Mouse (Mus musculus): ENCODE data around the gene Neurod4. TPM values are rescaled to one million over a fixed set of nuclear protein-coding genes. Genes with fewer than 3 reads are reported as not detected.

Gene Neurod4
- polyA plus RNA-seq, 1 experiment from 2014 or later = 1.4 TPM

GRCm38 (mm10) chr10:130293741-130294408 is 13.8 kb upstream of the Neurod4 start:
- WGBS = 18% methylated on average over 3 of the region's 3 CpGs
- Histone ChIP-seq H3K4me3 (no peak overlapping the region), H3K9me3 (no peaks in the 10 kb centered on the region), H3K4me2 (replicated peaks) (no peak overlapping the region), H3K9ac (no peak overlapping the region), H3K4me1 (no peaks in the 10 kb centered on the region), H3K36me3 (no peaks in the 10 kb centered on the region), H3K27me3 (no peaks in the 10 kb centered on the region), H3K27ac (no peak overlapping the region)
- ATAC-seq (ENCODE audit: insufficient number of reproducible peaks, insufficient read depth, low FRiP score, low TSS enrichment) = no peak

GRCm38 (mm10) chr10:130288007-130288406 is 8.0 kb upstream of the Neurod4 start:
- H3K27ac ChIP-seq = no peak overlapping the region
- no peaks in the 10 kb centered on the region for H3K36me3 ChIP-seq
- no peak for ATAC-seq (ENCODE audit: insufficient number of reproducible peaks, insufficient read depth, low FRiP score, low TSS enrichment)
- WGBS = 47% methylated on average over 3 of the region's 3 CpGs
- H3K9me3 ChIP-seq = no peaks in the 10 kb centered on the region
- H3K9ac ChIP-seq = no peak overlapping the region
- H3K4me1 ChIP-seq = no peaks in the 10 kb centered on the region
- no peaks in the 10 kb centered on the region for H3K27me3 ChIP-seq
- H3K4me3 ChIP-seq = no peak overlapping the region
- no peak overlapping the region for H3K4me2 ChIP-seq (replicated peaks)

- Histone ChIP-seq H3K36me3 (no peaks in the 10 kb centered on the region), H3K4me2 (replicated peaks) (no peak overlapping the region), H3K9me3 (no peaks in the 10 kb centered on the region), H3K4me1 (no peaks in the 10 kb centered on the region), H3K27ac (no peak overlapping the region), H3K27me3 (no peaks in the 10 kb centered on the region), H3K9ac (no peak overlapping the region), H3K4me3 (no peak overlapping the region)
- WGBS = 72% methylated on average over 1 of the region's 1 CpGs
- no peak for ATAC-seq (ENCODE audit: insufficient number of reproducible peaks, insufficient read depth, low FRiP score, low TSS enrichment)
These were observed 7.2 kb upstream of the Neurod4 start for GRCm38 (mm10) chr10:130287201-130287600.

- no peak for ATAC-seq (ENCODE audit: insufficient number of reproducible peaks, insufficient read depth, low FRiP score, low TSS enrichment)
- no peak overlapping the region for H3K27ac ChIP-seq
- no peaks in the 10 kb centered on the region for H3K27me3 ChIP-seq
- no peaks in the 10 kb centered on the region for H3K9me3 ChIP-seq
- no peak overlapping the region for H3K4me2 ChIP-seq (replicated peaks)
- H3K4me1 ChIP-seq = no peaks in the 10 kb centered on the region
- 11% methylated on average over 1 of the region's 1 CpGs for whole genome bisulfite sequencing
- no peak overlapping the region for H3K9ac ChIP-seq
- no peaks in the 10 kb centered on the region for H3K36me3 ChIP-seq
- H3K4me3 ChIP-seq = no peak overlapping the region
These were observed 2.0 kb upstream of the Neurod4 start for GRCm38 (mm10) chr10:130281982-130282449.

GRCm38 (mm10) chr10:130276496-130276895 is 3.5 kb downstream of the Neurod4 start:
- Histone ChIP-seq H3K4me2 (replicated peaks) (no peak overlapping the region), H3K9ac (no peak overlapping the region), H3K27me3 (no peaks in the 10 kb centered on the region), H3K36me3 (no peaks in the 10 kb centered on the region), H3K4me3 (no peak overlapping the region), H3K9me3 (no peaks in the 10 kb centered on the region), H3K27ac (no peak overlapping the region), H3K4me1 (no peaks in the 10 kb centered on the region)
- 68% methylated on average over 2 of the region's 2 CpGs for WGBS
- no peak for ATAC-seq (ENCODE audit: insufficient number of reproducible peaks, insufficient read depth, low FRiP score, low TSS enrichment)

GRCm38 (mm10) chr10:130275759-130276158 is 4.3 kb downstream of the Neurod4 start:
- Histone ChIP-seq H3K4me2 (replicated peaks) (no peak overlapping the region), H3K4me3 (no peak overlapping the region), H3K36me3 (no peaks in the 10 kb centered on the region), H3K9me3 (no peaks in the 10 kb centered on the region), H3K27me3 (no peaks in the 10 kb centered on the region), H3K9ac (no peak overlapping the region), H3K4me1 (no peaks in the 10 kb centered on the region), H3K27ac (no peak overlapping the region)
- no peak for ATAC-seq (ENCODE audit: insufficient number of reproducible peaks, insufficient read depth, low FRiP score, low TSS enrichment)
- 53% methylated on average over 2 of the region's 2 CpGs for WGBS

GRCm38 (mm10) chr10:130263203-130263602 is 16.8 kb downstream of the Neurod4 start:
- H3K4me2 ChIP-seq (replicated peaks) = no peak overlapping the region
- WGBS = 66% methylated on average over 4 of the region's 4 CpGs
- ATAC-seq (ENCODE audit: insufficient number of reproducible peaks, insufficient read depth, low FRiP score, low TSS enrichment) = no peak
- no peak overlapping the region for H3K9ac ChIP-seq
- no peak overlapping the region for H3K4me3 ChIP-seq
- no peaks in the 10 kb centered on the region for H3K4me1 ChIP-seq
- H3K36me3 ChIP-seq = no peaks in the 10 kb centered on the region
- no peaks in the 10 kb centered on the region for H3K27me3 ChIP-seq
- no peak overlapping the region for H3K27ac ChIP-seq
- H3K9me3 ChIP-seq = no peaks in the 10 kb centered on the region

GRCm38 (mm10) chr10:130259483-130259882 is 20.6 kb downstream of the Neurod4 start:
- no peak overlapping the region for H3K27ac ChIP-seq
- WGBS = 61% methylated on average over 1 of the region's 1 CpGs
- H3K4me3 ChIP-seq = no peak overlapping the region
- no peaks in the 10 kb centered on the region for H3K36me3 ChIP-seq
- ATAC-seq (ENCODE audit: insufficient number of reproducible peaks, insufficient read depth, low FRiP score, low TSS enrichment) = no peak
- H3K9ac ChIP-seq = no peak overlapping the region
- no peak overlapping the region for H3K4me2 ChIP-seq (replicated peaks)
- no peaks in the 10 kb centered on the region for H3K9me3 ChIP-seq
- no peaks in the 10 kb centered on the region for H3K4me1 ChIP-seq
- no peaks in the 10 kb centered on the region for H3K27me3 ChIP-seq

GRCm38 (mm10) chr10:130244271-130244670 is 35.8 kb downstream of the Neurod4 start:
- H3K36me3 ChIP-seq = no peaks in the 10 kb centered on the region
- H3K9me3 ChIP-seq = no peaks in the 10 kb centered on the region
- H3K4me3 ChIP-seq = no peak overlapping the region
- no peak overlapping the region for H3K27ac ChIP-seq
- H3K4me2 ChIP-seq (replicated peaks) = no peak overlapping the region
- no peak for ATAC-seq (ENCODE audit: insufficient number of reproducible peaks, insufficient read depth, low FRiP score, low TSS enrichment)
- H3K4me1 ChIP-seq = no peaks in the 10 kb centered on the region
- WGBS = 9% methylated on average over 2 of the region's 2 CpGs
- H3K9ac ChIP-seq = no peak overlapping the region
- no peaks in the 10 kb centered on the region for H3K27me3 ChIP-seq

- no peaks in the 10 kb centered on the region for H3K4me1 ChIP-seq
- no peaks in the 10 kb centered on the region for H3K27me3 ChIP-seq
- no peak overlapping the region for H3K27ac ChIP-seq
- no peak overlapping the region for H3K9ac ChIP-seq
- H3K36me3 ChIP-seq = no peaks in the 10 kb centered on the region
- no peaks in the 10 kb centered on the region for H3K9me3 ChIP-seq
- no peak overlapping the region for H3K4me2 ChIP-seq (replicated peaks)
- H3K4me3 ChIP-seq = no peak overlapping the region
- no peak for ATAC-seq (ENCODE audit: insufficient number of reproducible peaks, insufficient read depth, low FRiP score, low TSS enrichment)
- WGBS = 59% methylated on average over 2 of the region's 2 CpGs
These were observed 41.5 kb downstream of the Neurod4 start for GRCm38 (mm10) chr10:130238318-130239209.

- H3K27me3 ChIP-seq = no peaks in the 10 kb centered on the region
- no peak overlapping the region for H3K4me2 ChIP-seq (replicated peaks)
- ATAC-seq (ENCODE audit: insufficient number of reproducible peaks, insufficient read depth, low FRiP score, low TSS enrichment) = no peak
- no peak overlapping the region for H3K9ac ChIP-seq
- H3K4me3 ChIP-seq = no peak overlapping the region
- H3K36me3 ChIP-seq = no peaks in the 10 kb centered on the region
- H3K4me1 ChIP-seq = no peaks in the 10 kb centered on the region
- 50% methylated on average over 1 of the region's 1 CpGs for WGBS
- no peaks in the 10 kb centered on the region for H3K9me3 ChIP-seq
- H3K27ac ChIP-seq = no peak overlapping the region
These were observed 45.5 kb downstream of the Neurod4 start for GRCm38 (mm10) chr10:130234576-130234975.

- ATAC-seq (ENCODE audit: insufficient number of reproducible peaks, insufficient read depth, low FRiP score, low TSS enrichment) = no peak
- Histone ChIP-seq H3K9me3 (no peaks in the 10 kb centered on the region), H3K4me1 (no peaks in the 10 kb centered on the region), H3K4me2 (replicated peaks) (no peak overlapping the region), H3K9ac (no peak overlapping the region), H3K27me3 (no peaks in the 10 kb centered on the region), H3K4me3 (no peak overlapping the region), H3K36me3 (no peaks in the 10 kb centered on the region), H3K27ac (no peak overlapping the region)
- 78% methylated on average over 1 of the region's 1 CpGs for WGBS
These were observed 47.9 kb downstream of the Neurod4 start for GRCm38 (mm10) chr10:130232117-130232516.
